Mouse (Mus musculus): ENCODE results near the gene Zdhhc19.

DNA sequence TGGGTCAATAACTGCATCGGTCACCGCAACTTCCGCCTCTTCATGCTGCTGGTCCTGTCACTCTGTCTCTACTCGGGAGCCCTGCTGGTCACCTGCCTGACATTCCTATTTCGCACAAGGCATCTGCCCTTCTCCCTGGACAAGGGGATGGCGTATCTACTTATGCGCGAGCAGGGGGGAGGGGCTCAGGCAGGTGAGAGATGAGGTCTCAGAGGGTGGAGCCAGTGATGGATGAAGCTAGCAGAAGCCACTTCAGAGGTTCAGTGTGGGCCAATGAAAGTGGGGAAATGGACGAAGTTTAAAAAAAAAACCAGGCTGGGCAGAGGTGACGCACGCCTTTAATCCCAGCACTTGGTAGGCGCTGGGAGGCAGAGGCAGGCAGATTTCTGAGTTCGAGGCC, 2.9 kb downstream of the Zdhhc19 start:
- TF ChIP-seq CTCF (IDR thresholded peaks at IDR 0.05; ENCODE audit: low read depth, low read length) (no peak), POLR2A (IDR thresholded peaks at IDR 0.05; ENCODE audit: insufficient read depth, low read length) (no peak)
